Mouse (Mus musculus): Measurements from ENCODE around the gene Olfr235. TPM values are rescaled to one million over a fixed set of nuclear protein-coding genes. Genes with fewer than 3 reads are reported as not detected.

Gene Olfr235
- polyA plus RNA-seq (2017; shearing (Covaris generic)): not detected

DNA sequence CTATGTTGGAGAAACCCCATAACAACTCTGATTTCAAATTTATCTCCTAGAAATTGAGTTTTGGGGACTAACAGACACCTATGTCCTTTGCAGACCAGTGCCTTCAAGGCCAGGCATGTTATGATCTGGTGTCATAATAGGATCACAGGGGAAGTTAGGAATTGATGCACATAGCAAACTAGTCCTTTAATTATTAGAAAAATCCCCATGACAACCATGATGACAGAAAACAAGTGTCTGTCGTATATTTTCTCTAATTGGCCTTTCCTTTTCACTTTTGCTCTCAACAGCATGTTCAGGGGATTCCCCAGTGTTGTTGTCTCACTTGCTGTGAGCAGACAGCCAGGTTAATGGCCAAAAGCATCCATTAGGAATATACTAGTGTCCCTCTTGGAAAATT lies at the start of gene Olfr235:
Olfr235 (plus strand) TSS at position 301 of the 400 bp plus-strand sequence.

DNA sequence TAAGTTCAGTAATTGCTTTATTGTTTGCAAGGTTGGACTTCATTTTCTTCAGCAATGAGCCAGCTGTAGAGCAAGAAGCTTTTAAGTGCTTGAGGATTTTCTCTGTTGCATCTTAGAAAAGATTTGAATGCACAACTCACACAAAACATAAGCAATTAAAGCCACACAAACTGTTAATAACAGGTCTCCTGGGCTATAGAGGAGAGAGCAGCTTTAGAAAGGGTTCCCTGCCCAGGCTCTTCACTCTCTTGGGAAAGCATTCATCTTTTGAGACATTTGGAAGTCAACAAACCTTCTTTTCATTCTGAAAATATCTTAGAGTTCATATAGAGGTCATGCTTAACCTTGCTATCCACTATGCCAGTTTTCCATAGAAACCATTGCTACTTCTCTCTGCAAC lies 28.3 kb upstream of the Olfr235 start, which contains the start of gene Olfr1432:
Olfr1432 (minus strand) TSS at position 101 of the 400 bp plus-strand sequence.

GRCm38 (mm10) chr19:12241559-12241958 lies 19.3 kb upstream of the Olfr235 start, which contains the start of gene Olfr262:
Gene Olfr262 (minus strand): TSS chr19:12241659.

GRCm38 (mm10) chr19:12279554-12279953 lies 18.7 kb downstream of the Olfr235 start, which contains the start of gene Olfr1434:
Gene Olfr1434 (plus strand): TSS chr19:12279854.

GRCm38 (mm10) chr19:12299030-12299429 lies 38.2 kb downstream of the Olfr235 start, which contains the start of gene Olfr1436:
Gene Olfr1436 (minus strand): TSS chr19:12299130.

Other genes with a start within 250 kb of the Olfr235 start
- 0.05 TPM for gene Olfr1423, start 219.7 kb upstream of the Olfr235 start, polyA plus RNA-seq (2017; shearing (Covaris generic))
- not detected for gene Olfr1424, start 198.3 kb upstream of the Olfr235 start, polyA plus RNA-seq (2017; shearing (Covaris generic))
- gene Olfr1425, start 183.3 kb upstream of the Olfr235 start, polyA plus RNA-seq (2017; shearing (Covaris generic)): not detected
- gene Olfr1426, start 169.0 kb upstream of the Olfr235 start, polyA plus RNA-seq (2017; shearing (Covaris generic)): not detected
- not detected for gene Olfr1427, start 157.7 kb upstream of the Olfr235 start, polyA plus RNA-seq (2017; shearing (Covaris generic))
- gene Olfr1428, start 145.1 kb upstream of the Olfr235 start, polyA plus RNA-seq (2017; shearing (Covaris generic)): not detected
- not detected for gene Olfr76, start 137.8 kb upstream of the Olfr235 start, polyA plus RNA-seq (2017; shearing (Covaris generic))
- gene Olfr1555-ps1, start 90.9 kb upstream of the Olfr235 start, polyA plus RNA-seq (2017; shearing (Covaris generic)): 0.22 TPM
- not detected for gene Olfr1431, start 60.4 kb upstream of the Olfr235 start, polyA plus RNA-seq (2017; shearing (Covaris generic))
- not detected for gene Olfr1432, start 28.4 kb upstream of the Olfr235 start, polyA plus RNA-seq (2017; shearing (Covaris generic))
- gene Olfr262, start 19.4 kb upstream of the Olfr235 start, polyA plus RNA-seq (2017; shearing (Covaris generic)): not detected
- gene Olfr1434, start 18.8 kb downstream of the Olfr235 start, polyA plus RNA-seq (2017; shearing (Covaris generic)): not detected
- not detected for gene Olfr1436, start 38.1 kb downstream of the Olfr235 start, polyA plus RNA-seq (2017; shearing (Covaris generic))
- gene Olfr1437, start 64.1 kb downstream of the Olfr235 start, polyA plus RNA-seq (2017; shearing (Covaris generic)): not detected
- not detected for gene Olfr1438-ps1, start 74.9 kb downstream of the Olfr235 start, polyA plus RNA-seq (2017; shearing (Covaris generic))
- not detected for gene Olfr1440, start 126.2 kb downstream of the Olfr235 start, polyA plus RNA-seq (2017; shearing (Covaris generic))
- gene Olfr1441, start 156.4 kb downstream of the Olfr235 start, polyA plus RNA-seq (2017; shearing (Covaris generic)): not detected
- gene Pfpl, start 166.9 kb downstream of the Olfr235 start, polyA plus RNA-seq (2017; shearing (Covaris generic)): not detected
- 1.3 TPM for gene Mpeg1, start 199.7 kb downstream of the Olfr235 start, polyA plus RNA-seq (2017; shearing (Covaris generic))
- 5.6 TPM for gene Dtx4, start 240.4 kb downstream of the Olfr235 start, polyA plus RNA-seq (2017; shearing (Covaris generic))

Measured in activated CD4-positive, CD25-positive, alpha-beta regulatory T cell, adult 9 weeks (primary cell).